Mouse (Mus musculus) erythroblast, embryonic 14.5 days (primary cell): ENCODE data around the gene Apod.

Experiments used
- GATA1 ChIP-seq: IDR thresholded peaks from 2 replicates; pipeline ENCODE4 v1.6.1; 2012; ENCODE audit warnings: low read length, inconsistent platforms, mixed read lengths
- TAL1 ChIP-seq: IDR thresholded peaks from 3 replicates; pipeline ENCODE4 v1.6.1; 2012; ENCODE audit warnings: low read length, inconsistent platforms, mixed read lengths

DNA sequence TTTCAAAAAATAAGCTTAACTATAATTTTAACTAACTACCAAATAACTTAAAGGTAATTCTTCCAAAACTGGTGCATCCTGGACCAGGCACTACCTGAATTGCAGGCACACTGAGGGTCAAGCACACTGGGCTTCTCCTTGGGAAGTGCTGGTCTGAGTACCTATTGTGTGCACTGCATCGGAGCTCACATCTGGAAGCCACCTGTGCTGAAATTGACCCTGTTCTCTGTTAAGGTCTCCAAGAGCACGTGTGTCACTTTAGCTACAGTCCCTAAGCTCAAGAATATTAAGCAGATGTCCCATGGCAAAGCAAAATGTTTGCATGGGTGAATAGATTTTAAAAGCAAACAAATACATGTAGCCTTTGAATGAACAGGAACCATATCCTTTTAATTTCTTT lies 997 bp downstream of the Apod start:
- TF ChIP-seq GATA1 (no peak), TAL1 (no peak)
